Mouse (Mus musculus) liver, embryonic 14 days (tissue): ENCODE results near the gene Pdzd11. TPM values are rescaled to one million over a fixed set of nuclear protein-coding genes. Genes with fewer than 3 reads are reported as not detected.

Source experiments
- polyA plus RNA-seq: library from polyadenylated mRNA; depleted of rRNA; stranded (reverse); fragments of >200 nt; gene quantifications from 2 replicates; pipeline ENCODE4 v1.2.3, GENCODE M21; 2012; rRNA removed

Pdzd11 gene
- polyA plus RNA-seq = 29.0 and 29.5 TPM in 2 replicates

DNA sequence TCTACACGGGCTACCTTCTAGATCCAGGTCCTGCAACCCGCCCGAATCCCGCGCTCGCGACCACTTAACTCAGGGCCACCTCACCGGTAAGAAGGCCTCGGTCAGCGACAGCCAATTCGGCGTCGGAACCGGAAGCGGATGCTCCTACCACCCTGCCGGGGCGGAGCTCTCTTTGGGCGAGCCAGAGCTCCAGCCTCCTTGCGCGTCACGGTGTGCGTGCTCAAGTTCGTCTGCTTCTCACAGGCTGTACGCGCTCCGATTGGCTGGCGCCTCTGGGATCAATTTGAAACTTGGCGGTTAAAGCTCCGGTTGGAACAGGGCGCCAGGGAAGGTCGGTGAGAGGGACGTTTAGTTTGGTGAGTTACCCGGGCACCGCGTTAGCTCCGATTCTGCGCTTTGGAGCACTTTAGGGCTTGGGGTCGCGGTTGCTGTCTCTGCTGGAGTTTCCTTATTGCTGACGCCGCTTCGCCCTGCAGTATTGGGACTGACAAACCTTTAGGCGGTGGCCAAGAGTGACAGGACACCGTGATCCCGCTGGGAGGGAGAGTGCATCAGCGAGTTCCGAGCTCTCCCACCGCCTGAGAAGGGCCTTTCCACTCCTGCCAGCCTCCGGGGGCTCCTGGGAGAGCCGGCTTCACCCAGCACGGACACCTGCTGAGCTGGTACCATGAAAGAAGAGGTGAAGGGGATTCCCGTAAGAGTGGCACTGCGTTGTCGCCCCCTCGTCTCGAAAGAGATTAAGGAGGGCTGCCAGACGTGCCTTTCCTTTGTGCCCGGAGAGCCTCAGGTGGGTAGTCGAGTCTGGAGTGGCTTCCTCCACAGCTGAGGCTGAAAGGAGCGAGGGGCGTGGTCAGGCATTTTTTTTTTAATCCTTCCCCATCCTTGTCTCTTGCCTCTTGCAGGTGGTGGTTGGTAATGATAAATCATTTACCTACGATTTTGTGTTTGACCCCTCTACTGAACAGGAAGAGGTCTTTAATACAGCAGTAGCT lies at the start of gene Pdzd11:
Gene Pdzd11, minus strand, starts transcription at position 767 of the 992 bp plus-strand sequence.

DNA sequence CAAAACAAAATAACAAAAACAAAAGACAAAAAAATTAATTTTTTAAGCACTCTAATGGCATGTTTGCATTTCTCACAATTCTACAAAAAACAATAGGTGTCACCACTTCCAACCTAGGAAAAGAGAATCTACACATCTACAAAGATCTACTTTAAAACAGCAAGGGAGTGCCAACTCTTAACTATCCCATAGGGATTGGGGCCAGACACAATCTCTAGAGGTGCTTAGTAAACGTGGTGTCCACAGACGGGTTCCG lies 894 bp downstream of the Pdzd11 start, which contains the start of gene Kif4:
Gene Kif4, plus strand, starts transcription at position 192 of the 256 bp plus-strand sequence.

DNA sequence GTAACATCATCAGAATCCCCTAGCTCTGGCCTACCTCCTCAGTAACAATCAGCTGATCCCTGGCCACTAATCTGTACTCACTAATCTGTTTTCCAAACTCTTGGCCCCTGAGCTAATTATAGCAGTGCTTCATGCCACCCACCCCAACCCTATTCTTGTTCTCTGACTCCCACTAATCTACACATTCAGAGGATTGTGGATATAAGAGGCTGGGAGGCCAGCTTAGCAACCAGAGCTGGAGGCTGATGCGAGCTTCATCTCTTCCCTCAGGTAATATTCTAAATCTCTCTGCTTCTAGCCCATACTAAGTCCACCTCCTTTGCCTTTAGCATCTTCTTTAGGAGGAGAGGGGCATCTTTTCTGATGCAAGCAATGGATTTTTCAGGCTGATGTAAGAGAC lies 21.1 kb downstream of the Pdzd11 start, which contains the start of gene Arr3:
Gene Arr3, plus strand, starts transcription at position 184 of the 400 bp plus-strand sequence.

DNA sequence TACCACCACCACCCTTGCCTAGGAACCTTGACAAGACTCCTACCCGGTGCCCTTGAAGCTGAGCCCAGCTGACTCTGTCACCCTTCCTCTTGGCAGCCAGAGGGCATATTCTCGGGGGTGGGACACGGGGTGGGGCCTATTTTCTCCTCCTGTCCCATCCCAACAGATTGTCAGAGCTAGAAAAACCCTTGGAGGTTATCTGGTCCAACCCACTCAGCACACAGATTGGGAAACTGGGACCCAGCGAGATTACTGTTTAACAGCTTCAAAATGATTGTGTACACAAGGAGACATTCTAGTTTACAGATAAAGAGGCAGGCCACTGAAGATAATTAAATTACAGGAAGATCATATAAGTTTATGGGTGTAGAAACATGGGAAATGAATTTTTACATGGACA lies 31.6 kb downstream of the Pdzd11 start, which contains the start of gene P2ry4:
Gene P2ry4, minus strand, starts transcription at position 79 of the 400 bp plus-strand sequence.

Other genes starting within 250 kb of the Pdzd11 start
- not detected in 2 replicates for gene Otud6a, start 197.6 kb downstream of the Pdzd11 start, polyA plus RNA-seq
- 0.20 and 0.21 TPM in 2 replicates for gene Awat2, start 183.9 kb downstream of the Pdzd11 start, polyA plus RNA-seq
- 28.4 and 32.2 TPM in 2 replicates for gene Igbp1, start 132.3 kb downstream of the Pdzd11 start, polyA plus RNA-seq
- 0.01 TPM in 1 of 2 replicates, not detected in the other for gene Dgat2l6, start 101.7 kb downstream of the Pdzd11 start, polyA plus RNA-seq
- gene Awat1, start 54.3 kb downstream of the Pdzd11 start, polyA plus RNA-seq = not detected in 2 replicates
- gene P2ry4, start 31.7 kb downstream of the Pdzd11 start, polyA plus RNA-seq = 0.15 and 0.20 TPM in 2 replicates
- gene Arr3, start 21.1 kb downstream of the Pdzd11 start, polyA plus RNA-seq = not detected in 2 replicates
- 14.6 and 16.9 TPM in 2 replicates for gene Kif4, start 831 bp downstream of the Pdzd11 start, polyA plus RNA-seq
- 0.28 and 0.44 TPM in 2 replicates for gene Gdpd2, start 103.3 kb upstream of the Pdzd11 start, polyA plus RNA-seq
- 1.9 and 2.3 TPM in 2 replicates for gene Dlg3, start 141.2 kb upstream of the Pdzd11 start, polyA plus RNA-seq